Comparison of ENCODE assay signal across 18 mouse cellular contexts in genomic region chr3:51853610-51854009, GRCm38 (mm10).
"Had no signal": no experiment of that assay in that cellular context is flagged by ENCODE, and none has a peak within 500 bp of the region (broad histone marks: within the 10 kb centered on the region; RNA-seq: fewer than 3 reads in every experiment).

No protein-coding gene starts in this region.

- DNase-seq: kidney, adult 8-10 months; kidney, postnatal 25 days; layer of hippocampus, adult 9-11 months; layer of hippocampus, postnatal 36 days; liver; liver, embryonic 13.5 days; liver, postnatal 0 days; lung, postnatal 14 days; retina, postnatal 1 day; right cerebral cortex, postnatal 14 days; thymus, adult 2 months; thymus, postnatal 25 days had no signal

- H3K9me3 ChIP-seq: limb, embryonic 12.5 days; liver, embryonic 13.5 days; lung, embryonic 15.5 days; megakaryocyte, embryonic 14.5 days; stomach, embryonic 15.5 days had no signal

- H3K9ac ChIP-seq: limb, embryonic 12.5 days; liver, embryonic 13.5 days; liver, postnatal 0 days; lung, embryonic 15.5 days; stomach, embryonic 15.5 days had no signal

- H3K27ac ChIP-seq: limb, embryonic 12.5 days; liver, embryonic 13.5 days; lung, embryonic 15.5 days; macrophage; stomach, embryonic 15.5 days had no signal

- H3K27me3 ChIP-seq: limb, embryonic 12.5 days; liver, embryonic 13.5 days; lung, embryonic 15.5 days; megakaryocyte, embryonic 14.5 days; stomach, embryonic 15.5 days had no signal

- ATAC-seq: intestine, postnatal 0 days; liver, postnatal 0 days had no signal

- H3K36me3 ChIP-seq: liver, embryonic 13.5 days; stomach, embryonic 15.5 days had no signal

- H3K4me2 ChIP-seq: limb, embryonic 12.5 days; liver, embryonic 13.5 days; lung, embryonic 15.5 days; stomach, embryonic 15.5 days had no signal

- H3K4me3 ChIP-seq: limb, embryonic 12.5 days; liver, embryonic 13.5 days; lung, embryonic 15.5 days; megakaryocyte, embryonic 14.5 days; stomach, embryonic 15.5 days had no signal

- H3K4me1 ChIP-seq: limb, embryonic 12.5 days; stomach, embryonic 15.5 days had no signal
